Comparison of ENCODE assay signal across 8 mouse cellular contexts in the genomic region with DNA sequence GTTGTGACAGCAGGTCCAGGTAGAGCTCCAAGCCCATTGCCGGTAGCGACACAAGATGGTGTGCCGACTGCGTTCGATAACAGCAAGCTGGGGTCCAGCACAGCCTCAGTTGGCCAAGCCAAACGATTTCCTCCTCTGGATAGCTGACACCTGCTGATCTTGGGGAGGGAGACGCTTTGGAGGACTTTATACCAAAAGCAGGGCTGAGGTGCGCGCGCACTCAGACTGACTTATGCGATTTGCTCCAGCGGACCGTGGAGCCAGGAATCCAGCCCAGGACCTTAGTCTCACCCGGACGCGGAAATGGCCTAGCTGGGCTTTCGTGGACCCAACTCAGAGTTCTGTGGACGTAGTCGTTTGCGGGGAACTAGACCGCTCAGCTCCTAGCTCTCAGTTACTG. TPM values are rescaled to one million over a fixed set of nuclear protein-coding genes. Genes with fewer than 3 reads are reported as not detected.
A peak's percentile ranks its signal among the peaks of the same experiment; 100 is the strongest.
DNase-seq lines count a peak whose midpoint lies in the region; ATAC-seq and TF ChIP-seq lines count a peak whose summit lies in the region.

No protein-coding gene starts in this region.

- peak overlapping the region; percentile 75 for H3K9ac ChIP-seq in heart, embryonic 14.5 days (ENCODE audit: low read length)

- DNase-seq in B cell, adult 2 months, result peak; percentile 76
- DNase-seq in adrenal gland, postnatal 36 days, result peak; percentile 83 to 90
- DNase-seq in kidney, postnatal 10 days, result peak; percentile 94
- peak; percentile 84 for DNase-seq in lung, postnatal 4 days
- peak; percentile 70 for DNase-seq in retina, postnatal 1 day
- DNase-seq in yolk sac, embryonic 10.5 days (ENCODE audit: low spot score), result peak; percentile 84

- H3K36me3 ChIP-seq in heart, embryonic 14.5 days (ENCODE audit: control insufficient read depth, insufficient read depth, low read length), result no peaks in the 10 kb centered on the region

- peak; percentile 36; the same call in 1 of the 2 replicates for TF ChIP-seq POLR2A in embryonic fibroblast, embryonic 13.5 days (IDR thresholded peaks at IDR 0.05; ENCODE audit: low read depth, low read length)

- 4% methylated on average over 21 of the region's 21 CpGs for whole genome bisulfite sequencing in heart, embryonic 14.5 days

- peak overlapping the region; percentile 2; the same call in 1 of the 2 replicates for H3K4me3 ChIP-seq in embryonic fibroblast, embryonic 13.5 days (ENCODE audit: insufficient read depth, low read length)
- peak overlapping the region; percentile 49 to 57 for H3K4me3 ChIP-seq in heart, embryonic 14.5 days (ENCODE audit: control insufficient read depth in 1 of 2, insufficient read depth in 1 of 2, low read depth in 1 of 2, low read length in 2 of 2)

- no peak overlapping the region for H3K27ac ChIP-seq in embryonic fibroblast, embryonic 13.5 days (ENCODE audit: insufficient read depth, low read length)
- no peak overlapping the region for H3K27ac ChIP-seq in heart, embryonic 14.5 days (replicated peaks in 1 of 2; ENCODE audit: control insufficient read depth in 1 of 2, insufficient read depth in 1 of 2, low read depth in 2 of 2, low read length in 2 of 2)

- no peak for TF ChIP-seq CTCF in embryonic fibroblast, embryonic 13.5 days (IDR thresholded peaks at IDR 0.05; ENCODE audit: borderline replicate concordance, insufficient read depth, low read length)

- no peaks in the 10 kb centered on the region for H3K9me3 ChIP-seq in heart, embryonic 14.5 days (ENCODE audit: control insufficient read depth, low read length)

- H3K4me2 ChIP-seq in heart, embryonic 14.5 days (ENCODE audit: low read length), result peak overlapping the region; percentile 86

- peaks cover 7% of the 10 kb centered on the region; the same call in 1 of the 2 replicates for H3K27me3 ChIP-seq in heart, embryonic 14.5 days (ENCODE audit: control insufficient read depth, insufficient read depth, low read length)

- no peak for ATAC-seq in heart, embryonic 14.5 days (ENCODE audit: insufficient number of reproducible peaks, insufficient read depth, low FRiP score, low read depth)

- no peaks in the 10 kb centered on the region for H3K4me1 ChIP-seq in embryonic fibroblast, embryonic 13.5 days (ENCODE audit: control insufficient read depth, insufficient read depth, low read length)
- H3K4me1 ChIP-seq in heart, embryonic 14.5 days (ENCODE audit: control insufficient read depth in 2 of 2, insufficient read depth in 2 of 2, low read length in 2 of 2), result peaks cover 15 to 31% of the 10 kb centered on the region in 2 experiments

RNA-seq across cellular contexts. Expression of a gene that starts 3.0 kb away (rescaled TPM):
- 10 to 100 TPM; 30.0 to 32.0 TPM for total RNA-seq in adrenal gland, postnatal 36 days (2021)
- 2.6 and 4.4 TPM in 2 replicates for polyA plus RNA-seq in embryonic fibroblast, embryonic 13.5 days (2011; ENCODE audit: insufficient read length, low read depth, missing spikeins)
- 12.6 and 13.5 TPM in 2 replicates for polyA plus RNA-seq in heart, embryonic 14.5 days (2014; fragmentation: Nextera tagmentation; extraction: Ambion mirVana)

RNA-seq across cellular contexts. Expression of a gene that starts 11.9 kb away (rescaled TPM):
- not detected for total RNA-seq in adrenal gland, postnatal 36 days (2021)
- not detected in 2 replicates for polyA plus RNA-seq in embryonic fibroblast, embryonic 13.5 days (2011; ENCODE audit: insufficient read length, low read depth, missing spikeins)
- not detected in 2 replicates for polyA plus RNA-seq in heart, embryonic 14.5 days (2014; fragmentation: Nextera tagmentation; extraction: Ambion mirVana)

RNA-seq across cellular contexts. Expression of a gene that starts 25.8 kb away (rescaled TPM):
- total RNA-seq in adrenal gland, postnatal 36 days (2021), result 100 to 1,000 TPM; 313 to 319 TPM
- 614 and 763 TPM in 2 replicates for polyA plus RNA-seq in embryonic fibroblast, embryonic 13.5 days (2011; ENCODE audit: insufficient read length, low read depth, missing spikeins)
- polyA plus RNA-seq in heart, embryonic 14.5 days (2014; fragmentation: Nextera tagmentation; extraction: Ambion mirVana), result 2,486 and 2,703 TPM in 2 replicates

RNA-seq across cellular contexts. Expression of a gene that starts 35.9 kb away (rescaled TPM):
- 10 to 100 TPM; 37.6 to 47.8 TPM for total RNA-seq in adrenal gland, postnatal 36 days (2021)
- 8.0 and 17.2 TPM in 2 replicates for polyA plus RNA-seq in embryonic fibroblast, embryonic 13.5 days (2011; ENCODE audit: insufficient read length, low read depth, missing spikeins)
- 8.6 and 13.5 TPM in 2 replicates for polyA plus RNA-seq in heart, embryonic 14.5 days (2014; fragmentation: Nextera tagmentation; extraction: Ambion mirVana)

RNA-seq across cellular contexts. Expression of a gene that starts 53.0 kb away (rescaled TPM):
- 10 to 100 TPM; 14.9 to 28.7 TPM for total RNA-seq in adrenal gland, postnatal 36 days (2021)
- 14.0 and 15.5 TPM in 2 replicates for polyA plus RNA-seq in embryonic fibroblast, embryonic 13.5 days (2011; ENCODE audit: insufficient read length, low read depth, missing spikeins)
- 3.2 and 5.0 TPM in 2 replicates for polyA plus RNA-seq in heart, embryonic 14.5 days (2014; fragmentation: Nextera tagmentation; extraction: Ambion mirVana)
